Mouse (Mus musculus) spleen, postnatal 0 days (tissue): ENCODE results near the gene Golt1a. TPM values are rescaled to one million over a fixed set of nuclear protein-coding genes. Genes with fewer than 3 reads are reported as not detected.

ENCODE experiments used
- polyA plus RNA-seq: library from polyadenylated mRNA; unstranded; fragments of >200 nt; fragmentation: Nextera tagmentation; extraction: Ambion mirVana; gene quantifications from 2 replicates; pipeline ENCODE4 v1.2.1, GENCODE M21; 2015

Gene Golt1a
- not detected in 2 replicates for polyA plus RNA-seq

DNA sequence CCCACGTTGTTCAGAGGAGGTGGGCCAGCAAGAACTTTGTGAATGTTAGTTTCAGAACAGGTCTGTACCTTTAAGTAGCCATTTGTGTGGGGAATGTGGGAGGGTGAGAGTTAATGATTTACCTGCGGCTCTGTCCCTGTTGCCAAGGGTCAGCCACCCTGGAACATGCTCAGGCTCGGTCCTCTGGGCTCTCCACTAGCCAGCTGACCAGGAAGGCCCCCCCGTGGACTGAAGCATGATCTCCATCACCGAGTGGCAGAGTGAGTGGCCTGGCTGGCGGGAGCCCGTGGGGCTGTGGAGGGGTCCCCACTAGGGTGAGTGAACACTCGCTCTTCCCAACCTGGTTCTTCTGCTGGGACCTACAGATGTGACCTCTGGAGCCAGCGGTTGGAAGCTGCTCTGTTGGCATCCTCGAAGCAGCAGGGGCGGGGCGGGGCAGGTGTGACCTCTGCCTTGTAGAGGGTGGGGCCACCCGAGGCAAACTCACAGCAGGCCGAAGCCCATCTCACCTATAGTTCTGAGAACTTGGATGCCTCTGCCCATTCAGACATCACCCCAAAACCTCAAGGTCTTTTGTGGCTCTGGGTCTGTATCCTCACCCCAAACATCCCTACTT lies at the start of gene Golt1a:
Gene Golt1a (plus strand): TSS at position 149 of the 616 bp plus-strand sequence.

DNA sequence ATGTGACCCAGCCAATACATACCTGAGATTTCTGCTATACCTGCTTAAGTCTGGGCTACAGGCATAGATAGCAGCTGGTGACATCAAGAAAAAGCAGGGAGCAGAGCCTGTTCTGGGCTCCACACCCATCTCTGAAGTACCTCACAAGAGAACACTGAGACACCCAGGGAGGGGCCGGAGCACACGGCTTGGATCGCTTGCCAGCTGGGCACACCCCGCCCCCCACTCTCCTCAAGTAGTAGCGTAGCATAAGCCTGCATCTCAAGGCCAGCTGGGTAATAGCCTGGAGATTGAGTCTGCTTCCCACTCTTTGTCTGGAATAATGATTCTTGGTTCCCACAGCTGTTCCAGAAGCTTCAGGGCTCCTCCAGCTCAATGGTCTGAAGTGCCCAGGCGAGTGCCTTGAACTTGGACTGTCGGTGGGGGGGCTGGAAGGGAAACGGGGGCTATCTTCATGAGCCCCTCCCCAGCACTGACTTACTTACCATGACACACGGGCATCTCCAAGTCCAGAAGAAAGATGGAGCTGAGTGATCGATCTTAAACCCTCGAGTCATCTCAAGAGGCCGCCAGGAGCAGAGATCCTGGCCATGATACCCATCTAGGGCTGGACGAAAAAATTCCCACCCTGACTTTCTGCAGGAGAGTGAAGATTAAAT lies 11.8 kb downstream of the Golt1a start, which contains the start of gene Kiss1:
Gene Kiss1 (plus strand): TSS at position 609 of the 659 bp plus-strand sequence.

DNA sequence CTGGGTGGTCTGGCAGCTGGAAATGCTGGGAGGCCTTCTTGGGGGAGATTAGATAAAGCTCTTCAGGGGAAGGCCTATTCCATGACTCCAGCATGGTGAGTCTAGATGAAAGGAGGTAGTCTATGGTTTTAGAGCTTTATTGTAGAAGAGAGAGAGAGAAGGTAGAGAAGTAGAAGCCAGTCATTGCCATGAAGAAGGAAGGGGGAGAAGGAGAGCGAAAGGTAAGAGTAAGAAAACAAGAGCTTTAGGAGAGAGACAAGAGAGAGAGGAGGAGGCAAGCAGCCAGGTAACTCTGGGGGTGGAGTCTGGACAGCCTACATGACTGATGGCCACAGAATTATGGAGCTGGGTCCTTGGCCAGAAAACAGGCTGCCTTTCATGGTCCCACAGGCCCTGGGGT lies 40.6 kb downstream of the Golt1a start, which contains the start of gene Ren1:
Gene Ren1 (plus strand): TSS at position 301 of the 400 bp plus-strand sequence.

DNA sequence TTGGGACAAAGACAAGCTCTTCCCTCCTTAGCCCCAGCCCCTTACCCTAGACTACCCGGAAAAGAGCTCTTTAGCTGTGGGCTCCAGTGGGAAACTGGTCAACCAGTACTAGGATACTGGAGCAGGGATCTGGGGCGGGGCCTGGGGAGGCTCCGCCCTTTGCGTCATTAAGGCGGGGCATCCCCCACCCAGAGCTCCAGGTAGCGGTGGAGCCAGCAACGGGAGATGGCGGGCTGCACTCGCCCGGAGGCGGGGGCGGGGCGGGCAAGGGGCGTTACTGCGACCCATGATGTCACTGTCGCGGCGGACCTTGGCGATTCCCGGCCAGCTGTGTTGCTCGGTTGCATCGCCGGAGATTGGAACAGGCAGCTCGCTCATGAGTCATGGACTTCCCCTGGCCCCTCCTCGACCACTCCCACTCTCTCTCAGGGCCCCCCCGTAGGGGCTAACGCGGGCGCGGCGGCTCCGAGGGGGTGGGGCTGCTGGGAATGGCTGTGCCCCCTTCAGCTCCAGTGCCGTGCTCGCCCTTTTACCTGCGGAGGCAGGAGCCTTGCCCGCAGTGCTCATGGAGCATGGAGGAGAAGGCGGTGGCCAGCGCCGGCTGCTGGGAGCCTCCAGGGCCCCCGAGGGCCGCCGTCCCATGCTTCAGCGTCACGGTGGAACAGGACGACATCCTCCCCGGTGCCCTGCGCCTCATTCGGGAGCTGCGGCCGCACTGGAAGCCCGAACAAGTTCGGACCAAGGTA lies 53.8 kb downstream of the Golt1a start, which contains the start of gene Etnk2:
Gene Etnk2 (plus strand): TSS at position 297 of the 746 bp plus-strand sequence.

Other genes starting within 250 kb of the Golt1a start
- 35.1 and 35.7 TPM in 2 replicates for gene Ppp1r15b, start 178.7 kb upstream of the Golt1a start, polyA plus RNA-seq
- 6.0 and 8.4 TPM in 2 replicates for gene Plekha6, start 145.6 kb upstream of the Golt1a start, polyA plus RNA-seq
- 0.53 TPM in 1 of 2 replicates, not detected in the other for gene Kiss1, start 12.1 kb downstream of the Golt1a start, polyA plus RNA-seq
- 6.9 and 7.2 TPM in 2 replicates for gene Ren1, start 40.7 kb downstream of the Golt1a start, polyA plus RNA-seq
- 0.14 and 0.18 TPM in 2 replicates for gene Etnk2, start 53.8 kb downstream of the Golt1a start, polyA plus RNA-seq
- 2.2 and 2.9 TPM in 2 replicates for gene Sox13, start 114.6 kb downstream of the Golt1a start, polyA plus RNA-seq